Mouse (Mus musculus) hindbrain, embryonic 14.5 days (tissue): ENCODE data around the gene Gkap1. TPM values are rescaled to one million over a fixed set of nuclear protein-coding genes. Genes with fewer than 3 reads are reported as not detected.

Experiments used
- ATAC-seq: fragments of 200-750 bp; cut with Nextera tagmentation; 2 replicates; pipeline ENCODE4 v1.8.0; 2017; ENCODE audit warnings: moderate number of reproducible peaks, mild to moderate bottlenecking, moderate TSS enrichment, moderate library complexity; ENCODE audit not compliant: low FRiP score
- DNase-seq: peaks from one replicate; pipeline ENCODE4 v3.0.0-alpha.2; 2015; ENCODE audit warnings: low spot score
- H3K27ac ChIP-seq: fragments of 300-500 bp; sonication (generic); 2 replicates; pipeline ENCODE4 v1.5.1; 2014; ENCODE audit warnings: mild to moderate bottlenecking, moderate library complexity
- H3K27me3 ChIP-seq: fragments of 300-500 bp; sonication (generic); 2 replicates; pipeline ENCODE4 v1.6.1; 2014; ENCODE audit warnings: mild to moderate bottlenecking, low read length, mixed read lengths; ENCODE audit not compliant: control insufficient read depth, insufficient read depth
- H3K36me3 ChIP-seq: fragments of 300-500 bp; sonication (generic); replicated peaks from 2 replicates; pipeline ENCODE4 v1.6.1; 2014; ENCODE audit not compliant: control insufficient read depth, insufficient read depth
- H3K4me1 ChIP-seq: fragments of 300-500 bp; sonication (generic); replicated peaks from 2 replicates; pipeline ENCODE4 v1.6.1; 2014; ENCODE audit warnings: antibody characterized with exemption, low read length, mixed read lengths; ENCODE audit not compliant: control insufficient read depth, insufficient read depth
- H3K4me2 ChIP-seq: fragments of 300-500 bp; sonication (generic); replicated peaks from 2 replicates; pipeline ENCODE4 v1.6.1; 2014; ENCODE audit warnings: mild to moderate bottlenecking, moderate library complexity
- H3K4me3 ChIP-seq: fragments of 300-500 bp; sonication (generic); replicated peaks from 2 replicates; pipeline ENCODE4 v1.5.1; 2014; ENCODE audit warnings: mild to moderate bottlenecking, low read length
- H3K9ac ChIP-seq: fragments of 300-500 bp; sonication (generic); 2 replicates; pipeline ENCODE4 v1.6.1; 2014
- H3K9me3 ChIP-seq: fragments of 300-500 bp; sonication (generic); 2 replicates; pipeline ENCODE4 v1.6.1; 2016; ENCODE audit warnings: low read length; ENCODE audit not compliant: control insufficient read depth
- WGBS: fragments of 180-500 bp; shearing (Covaris S2); extraction: QIAGEN DNeasy Blood & Tissue Kit; methylation state at CpG from one replicate; pipeline ENCODE4 v1.1.7; 2014; 5-methylcytosine and 5-hydroxymethylcytosine counted together
- polyA plus RNA-seq: library from polyadenylated mRNA; unstranded; fragments of >200 nt; fragmentation: Nextera tagmentation; extraction: Ambion mirVana; gene quantifications from 2 replicates; pipeline ENCODE4 v1.2.1, GENCODE M21; 2014

Gene Gkap1
- 25.6 and 29.9 TPM in 2 replicates for polyA plus RNA-seq

- Histone ChIP-seq H3K36me3 (no peaks in the 10 kb centered on the region), H3K27me3 (no peaks in the 10 kb centered on the region), H3K4me1 (peaks cover 16% of the 10 kb centered on the region; the same call in 1 of the 2 replicates), H3K9ac (peak within 1 kb of the TSS; percentile 77), H3K4me3 (peak within 1 kb of the TSS; percentile 93), H3K27ac (peak within 1 kb of the TSS; percentile 69), H3K9me3 (no peaks in the 10 kb centered on the region), H3K4me2 (peak within 1 kb of the TSS; percentile 82)
- ATAC-seq (no peak), DNase-seq (no peak)
- 75% methylated on average over 8 of the region's 8 CpGs for WGBS
Measured at GRCm38 (mm10) chr13:58275599-58275998, at the start of gene Gkap1. Gkap1 (minus strand) TSS chr13:58275699.

GRCm38 (mm10) chr13:58317768-58318167, 42.3 kb upstream of the Gkap1 start:
- Histone ChIP-seq H3K4me2 (no peak overlapping the region), H3K9me3 (no peaks in the 10 kb centered on the region), H3K9ac (no peak overlapping the region), H3K36me3 (no peaks in the 10 kb centered on the region), H3K27me3 (no peaks in the 10 kb centered on the region), H3K4me3 (no peak overlapping the region), H3K4me1 (no peaks in the 10 kb centered on the region), H3K27ac (no peak overlapping the region)
- WGBS = 42% methylated on average over 2 of the region's 2 CpGs
- DNase-seq = no peak
- no peak for ATAC-seq

GRCm38 (mm10) chr13:58314991-58315390, 39.5 kb upstream of the Gkap1 start:
- Histone ChIP-seq H3K4me2 (no peak overlapping the region), H3K9ac (no peak overlapping the region), H3K27me3 (no peaks in the 10 kb centered on the region), H3K36me3 (no peaks in the 10 kb centered on the region), H3K9me3 (no peaks in the 10 kb centered on the region), H3K27ac (no peak overlapping the region), H3K4me3 (no peak overlapping the region), H3K4me1 (no peaks in the 10 kb centered on the region)
- DNase-seq (no peak), ATAC-seq (no peak)
- 61% methylated on average over 6 of the region's 6 CpGs for WGBS

GRCm38 (mm10) chr13:58313758-58314157, 38.3 kb upstream of the Gkap1 start:
- Histone ChIP-seq H3K4me1 (no peaks in the 10 kb centered on the region), H3K36me3 (no peaks in the 10 kb centered on the region), H3K27me3 (no peaks in the 10 kb centered on the region), H3K9me3 (no peaks in the 10 kb centered on the region), H3K9ac (no peak overlapping the region), H3K27ac (no peak overlapping the region), H3K4me2 (no peak overlapping the region), H3K4me3 (no peak overlapping the region)
- ATAC-seq = no peak
- no peak for DNase-seq
- 74% methylated on average over 3 of the region's 3 CpGs for WGBS

GRCm38 (mm10) chr13:58311351-58311750, 35.9 kb upstream of the Gkap1 start:
- DNase-seq (no peak), ATAC-seq (no peak)
- no peak overlapping the region for H3K9ac ChIP-seq
- H3K27ac ChIP-seq = no peak overlapping the region
- no peaks in the 10 kb centered on the region for H3K36me3 ChIP-seq
- no peaks in the 10 kb centered on the region for H3K9me3 ChIP-seq
- no peaks in the 10 kb centered on the region for H3K4me1 ChIP-seq
- H3K4me3 ChIP-seq = no peak overlapping the region
- H3K4me2 ChIP-seq = no peak overlapping the region
- 53% methylated on average over 3 of the region's 3 CpGs for WGBS
- H3K27me3 ChIP-seq = no peaks in the 10 kb centered on the region

GRCm38 (mm10) chr13:58309499-58309898, 34.0 kb upstream of the Gkap1 start:
- no peak overlapping the region for H3K9ac ChIP-seq

GRCm38 (mm10) chr13:58307453-58307852, 32.0 kb upstream of the Gkap1 start:
- DNase-seq (no peak), ATAC-seq (no peak)
- no peaks in the 10 kb centered on the region for H3K27me3 ChIP-seq
- no peak overlapping the region for H3K4me2 ChIP-seq
- no peak overlapping the region for H3K4me3 ChIP-seq
- H3K9ac ChIP-seq = no peak overlapping the region
- H3K27ac ChIP-seq = no peak overlapping the region
- H3K36me3 ChIP-seq = no peaks in the 10 kb centered on the region
- WGBS = 94% methylated on average over 5 of the region's 5 CpGs
- H3K4me1 ChIP-seq = no peaks in the 10 kb centered on the region
- H3K9me3 ChIP-seq = no peaks in the 10 kb centered on the region

More at GRCm38 (mm10) chr13:58309499-58309898, 34.0 kb upstream of the Gkap1 start:
- Histone ChIP-seq H3K4me2 (no peak overlapping the region), H3K27ac (no peak overlapping the region), H3K4me1 (no peaks in the 10 kb centered on the region), H3K9me3 (no peaks in the 10 kb centered on the region), H3K27me3 (no peaks in the 10 kb centered on the region), H3K36me3 (no peaks in the 10 kb centered on the region), H3K4me3 (no peak overlapping the region)
- DNase-seq (no peak), ATAC-seq (no peak)
- 68% methylated on average over 8 of the region's 8 CpGs for WGBS

GRCm38 (mm10) chr13:58305230-58305629, 29.7 kb upstream of the Gkap1 start:
- Histone ChIP-seq H3K9ac (no peak overlapping the region), H3K4me3 (no peak overlapping the region), H3K27ac (no peak overlapping the region), H3K36me3 (no peaks in the 10 kb centered on the region), H3K9me3 (no peaks in the 10 kb centered on the region), H3K4me2 (no peak overlapping the region), H3K27me3 (no peaks in the 10 kb centered on the region), H3K4me1 (no peaks in the 10 kb centered on the region)
- 91% methylated on average over 2 of the region's 2 CpGs for WGBS
- DNase-seq (no peak), ATAC-seq (no peak)

GRCm38 (mm10) chr13:58302421-58303145, 27.1 kb upstream of the Gkap1 start:
- Histone ChIP-seq H3K9me3 (no peaks in the 10 kb centered on the region), H3K9ac (no peak overlapping the region), H3K36me3 (no peaks in the 10 kb centered on the region), H3K4me2 (no peak overlapping the region), H3K27me3 (no peaks in the 10 kb centered on the region), H3K4me3 (no peak overlapping the region), H3K4me1 (no peaks in the 10 kb centered on the region), H3K27ac (no peak overlapping the region)
- DNase-seq (no peak), ATAC-seq (no peak)
- 76% methylated on average over 9 of the region's 9 CpGs for WGBS
